Mouse (Mus musculus): ENCODE measurements at regions not wholly inside any gene's neighbourhood (a gene's known extent, or its start where the extent isn't known, plus 50 kb on each side); places are given as distances from the start of the nearest gene placed in this dataset.

DNA sequence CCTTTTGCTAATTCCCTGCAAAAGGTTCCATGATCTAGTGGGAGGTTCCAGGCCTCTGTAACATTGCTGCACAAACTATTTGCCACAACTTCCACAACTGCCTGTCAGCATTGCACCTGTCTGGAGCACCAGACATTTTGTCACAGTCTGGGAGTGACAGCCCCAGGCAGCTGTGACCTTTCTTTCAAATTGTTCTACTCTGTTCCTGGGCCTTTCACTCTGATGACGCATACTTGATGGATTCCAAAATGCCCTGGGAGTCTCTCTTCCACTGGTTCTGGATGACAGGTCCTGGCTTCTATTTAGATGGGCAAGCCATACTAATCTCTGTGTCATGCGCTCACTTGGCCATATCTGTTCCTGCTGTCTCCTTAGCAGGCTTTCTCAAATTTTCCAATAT is 382.7 kb downstream of the Eipr1 start:
- TF ChIP-seq CTCF (IDR thresholded peaks at IDR 0.05; ENCODE audit: borderline replicate concordance, insufficient read depth, low read length) (no peak), POLR2A (IDR thresholded peaks at IDR 0.05; ENCODE audit: low read depth, low read length) (no peak)

All from embryonic fibroblast, embryonic 13.5 days (primary cell).